ENCODE assay signal across 1 mouse cellular context in the genomic region with DNA sequence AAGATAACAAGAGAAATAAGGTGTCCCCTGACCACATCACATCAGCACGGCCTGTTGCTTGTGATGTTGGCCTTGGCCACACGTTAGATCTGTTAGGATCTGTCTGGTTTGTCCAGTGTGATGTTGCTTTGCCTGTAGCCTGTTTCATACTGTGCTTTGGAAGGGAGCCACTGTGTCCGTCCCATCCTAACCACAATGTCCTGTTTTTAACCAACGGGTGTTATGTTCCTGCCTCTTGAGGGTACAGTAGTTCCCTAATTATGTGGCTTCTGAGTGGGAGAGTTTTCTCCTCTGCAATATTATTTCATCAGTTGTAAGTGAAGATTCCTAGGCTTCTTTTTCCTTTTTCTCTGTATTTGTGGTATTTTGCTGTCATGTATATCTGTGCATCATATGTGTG.
TF ChIP-seq lines count a peak whose summit lies in the region.

No protein-coding gene starts in this region.

TF ChIP-seq in MEL, 35 proteins besides CTCF, POLR2A, EP300 and RAD21 (continued from another document):
- TF ChIP-seq ZNF384 (IDR thresholded peaks at IDR 0.05; ENCODE audit: low read depth, low read length), result no peak
